Mouse (Mus musculus) cerebellum, postnatal 25 days (tissue): Measurements from ENCODE around the gene Gm6176.
"Not testable (repeated sequence)": the region's sequence is repeated elsewhere in the genome, so short reads cannot be mapped to it uniquely, and the experiment has no call there.

Experiments
- DNase-seq, 2 experiments: peaks; one replicate each; pipeline ENCODE4 v3.0.0; 2021; ENCODE audit warnings: mixed read lengths in 2 of 2

Gene Gm6176

DNA sequence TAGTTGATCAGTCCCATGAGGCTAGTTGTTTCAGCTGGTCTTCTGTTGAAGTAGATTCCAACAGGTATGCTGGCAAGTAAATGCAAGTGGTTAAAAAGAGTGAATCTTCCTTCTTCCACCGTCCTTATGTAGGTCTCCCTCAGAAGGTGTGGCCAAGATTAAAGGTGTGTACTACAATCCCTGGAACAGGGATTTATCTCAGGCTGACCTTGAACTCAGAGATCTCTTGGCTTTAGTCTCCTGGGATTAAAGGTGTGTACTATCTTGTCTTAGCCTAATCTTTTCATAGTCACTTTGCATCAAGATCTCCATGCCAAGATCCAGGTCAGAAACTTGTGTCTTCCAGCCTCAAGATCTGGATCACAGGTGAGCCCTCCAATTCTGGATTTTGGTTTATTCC lies at the start of gene Gm6176:
Gene Gm6176, minus strand, starts transcription at position 101 of the 400 bp plus-strand sequence.
- not testable (repeated sequence) for DNase-seq

DNA sequence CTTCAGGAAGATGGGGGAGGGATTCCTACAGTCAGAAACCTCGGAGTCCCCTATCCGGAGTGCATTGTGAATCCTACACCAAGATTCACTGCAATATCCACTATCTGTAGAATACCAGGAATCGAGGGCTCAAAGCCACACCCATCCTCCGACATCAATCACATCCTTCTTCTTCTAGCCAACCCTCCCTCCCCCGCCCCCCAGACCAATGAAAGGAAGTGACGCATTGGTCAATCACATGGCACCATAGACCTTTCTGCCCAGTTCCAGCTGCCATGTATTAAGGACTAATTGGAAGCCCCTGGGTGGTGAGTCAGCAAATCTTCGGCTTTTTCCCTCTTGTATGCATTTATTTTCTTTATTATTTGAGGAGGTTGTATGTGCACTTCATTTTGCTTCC lies 12.7 kb upstream of the Gm6176 start, which contains the start of gene Vmn1r139:
Gene Vmn1r139, plus strand, starts transcription at position 301 of the 400 bp plus-strand sequence.
- not testable (repeated sequence) for DNase-seq

- DNase-seq: not testable (repeated sequence)
Observed at GRCm38 (mm10) chr7:22028797-22029196, 27.3 kb downstream of the Gm6176 start, which contains the start of gene Vmn1r138. Gene Vmn1r138, minus strand, starts transcription at chr7:22028897.
